Mouse (Mus musculus) erythroid progenitor cell, adult 5-6 weeks (primary cell): ENCODE results near the gene Sat2. TPM values are rescaled to one million over a fixed set of nuclear protein-coding genes. Genes with fewer than 3 reads are reported as not detected.
"Not testable (repeated sequence)": the region's sequence is repeated elsewhere in the genome, so short reads cannot be mapped to it uniquely, and the experiment has no call there.

Experiments
- ATAC-seq: replicated peaks from 2 replicates; pipeline ENCODE4 v1.8.0; 2016; ENCODE audit warnings: moderate number of reproducible peaks, mild to moderate bottlenecking, moderate TSS enrichment, inconsistent platforms; ENCODE audit not compliant: poor library complexity, low FRiP score, severe bottlenecking
- total RNA-seq, 2 experiments: library from RNA; stranded (forward) in 1 of 2; stranded (reverse) in 1 of 2; fragments of 150-400 nt in 1 of 2; fragments of 186-747, 209-891 nt in 1 of 2; gene quantifications; 2 replicates each; pipeline versions ENCODE4 v1.2.3 to v1.2.4; 2015 to 2017; ENCODE audit warnings: low replicate concordance in 2 of 2

Gene Sat2
- total RNA-seq, 2 experiments from 2014 or later = not detected

DNA sequence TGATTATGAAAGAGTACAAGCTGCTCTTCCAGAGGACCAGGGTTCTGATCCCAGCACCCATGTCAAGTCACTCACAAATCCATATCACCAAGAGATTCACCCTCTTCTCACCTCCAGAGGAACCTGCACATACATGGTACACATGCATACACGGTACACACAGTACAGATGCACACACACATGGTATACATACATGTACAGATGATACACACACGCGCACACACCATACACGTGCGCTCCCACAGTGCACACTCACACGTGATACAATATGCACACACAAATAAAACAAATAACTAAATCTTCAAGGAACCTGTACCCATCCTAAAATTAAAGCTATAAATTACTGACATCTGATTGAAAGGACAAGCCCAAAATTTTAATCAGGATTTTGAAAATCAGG lies 27.0 kb upstream of the Sat2 start:
- ATAC-seq = no peak

DNA sequence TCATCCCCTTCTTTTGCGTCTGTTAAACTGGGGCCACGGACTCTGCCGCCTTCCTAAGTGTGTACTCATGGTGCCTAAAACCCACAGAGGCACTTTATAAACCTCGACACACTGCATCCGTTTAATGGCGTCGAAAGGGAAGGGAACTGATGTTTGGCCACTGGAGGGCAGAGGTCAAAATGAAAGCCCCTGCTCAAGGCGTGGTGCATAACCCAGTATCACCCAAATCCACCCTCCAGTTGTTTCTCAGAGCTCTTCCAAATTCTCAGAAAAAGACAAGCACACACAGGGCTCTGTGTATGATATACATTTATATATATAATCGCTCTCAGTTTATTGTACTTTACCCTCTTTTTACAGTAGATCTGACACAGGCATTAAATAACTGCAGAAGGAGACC lies 22.4 kb upstream of the Sat2 start:
- no peak for ATAC-seq

DNA sequence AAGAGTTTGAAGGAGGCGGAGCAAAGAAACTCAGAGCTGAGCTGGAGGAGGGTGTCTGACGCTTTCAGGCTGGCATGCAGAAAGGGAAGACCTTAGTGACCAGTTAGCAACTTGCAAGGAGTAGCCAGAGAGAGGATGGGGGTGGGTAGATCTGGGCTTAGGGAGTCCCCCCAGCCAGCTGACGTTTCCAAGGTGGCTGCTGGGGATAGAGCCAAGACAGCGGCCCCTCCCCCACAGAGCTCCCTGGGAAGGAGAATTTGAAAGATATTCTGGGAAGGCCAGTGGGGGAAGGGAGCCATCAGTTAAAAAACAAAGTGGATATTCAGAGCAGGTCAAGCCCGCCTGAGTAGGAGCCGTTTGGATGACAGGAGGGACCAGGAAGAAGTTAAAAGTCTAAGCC lies 21.7 kb upstream of the Sat2 start:
- ATAC-seq = no peak

DNA sequence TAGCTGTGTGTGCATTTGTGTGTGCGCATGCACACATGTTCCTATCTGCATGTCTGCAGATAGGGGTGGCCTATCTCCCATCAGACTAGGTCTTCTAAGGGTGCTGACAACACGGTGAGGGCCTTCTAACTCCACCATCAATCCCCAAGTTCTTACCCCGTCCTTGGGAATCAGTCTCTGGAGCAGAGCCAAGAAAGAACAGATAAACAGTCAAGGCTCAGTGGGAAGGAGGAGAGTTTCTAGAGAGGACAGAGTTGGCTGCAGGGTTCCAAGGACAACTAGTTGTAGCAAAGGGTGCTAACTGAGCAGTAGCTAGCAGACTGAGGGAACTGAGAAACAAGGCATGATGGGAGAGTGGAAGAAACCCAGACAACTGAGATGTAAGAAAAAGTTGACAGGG lies 20.1 kb upstream of the Sat2 start:
- ATAC-seq = no peak

DNA sequence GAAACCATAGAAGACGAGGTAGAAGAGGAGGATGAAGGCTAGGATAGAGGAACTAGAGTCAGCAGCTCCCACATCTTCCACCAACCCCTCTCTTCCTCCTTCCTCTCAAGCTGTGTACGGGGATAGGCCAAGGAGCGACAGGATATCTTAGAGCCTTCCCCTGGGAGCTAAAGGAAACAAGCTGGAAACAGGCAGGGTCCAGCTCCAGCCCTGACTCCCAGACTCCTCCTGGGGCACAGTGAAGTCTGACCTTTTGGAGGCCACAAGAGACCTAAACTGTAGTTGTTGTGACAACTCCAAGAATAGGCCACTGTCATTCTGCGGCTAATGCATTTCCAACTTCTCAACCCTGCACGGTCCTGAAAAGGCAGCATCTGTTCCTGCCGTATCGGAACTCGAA lies 18.3 kb upstream of the Sat2 start:
- ATAC-seq = no peak

DNA sequence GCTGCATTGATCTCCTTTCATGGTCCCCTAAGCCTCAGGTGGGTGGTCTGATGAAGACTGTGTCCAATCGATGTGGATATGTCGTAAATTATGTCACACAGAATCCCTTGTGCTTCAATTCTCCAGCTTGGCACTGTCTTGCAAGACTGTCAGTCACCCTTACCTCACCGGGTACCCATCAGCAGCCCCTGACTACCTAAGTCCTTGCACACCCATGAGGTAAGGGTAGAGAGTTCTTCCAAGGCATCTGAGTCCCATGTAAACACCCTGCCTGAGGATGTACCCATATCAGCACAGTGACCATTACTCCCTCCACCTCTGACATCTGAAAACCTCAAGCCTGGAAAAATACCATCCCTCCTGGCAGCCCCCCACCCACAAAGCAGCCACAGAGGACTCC lies 17.5 kb upstream of the Sat2 start:
- ATAC-seq = no peak

DNA sequence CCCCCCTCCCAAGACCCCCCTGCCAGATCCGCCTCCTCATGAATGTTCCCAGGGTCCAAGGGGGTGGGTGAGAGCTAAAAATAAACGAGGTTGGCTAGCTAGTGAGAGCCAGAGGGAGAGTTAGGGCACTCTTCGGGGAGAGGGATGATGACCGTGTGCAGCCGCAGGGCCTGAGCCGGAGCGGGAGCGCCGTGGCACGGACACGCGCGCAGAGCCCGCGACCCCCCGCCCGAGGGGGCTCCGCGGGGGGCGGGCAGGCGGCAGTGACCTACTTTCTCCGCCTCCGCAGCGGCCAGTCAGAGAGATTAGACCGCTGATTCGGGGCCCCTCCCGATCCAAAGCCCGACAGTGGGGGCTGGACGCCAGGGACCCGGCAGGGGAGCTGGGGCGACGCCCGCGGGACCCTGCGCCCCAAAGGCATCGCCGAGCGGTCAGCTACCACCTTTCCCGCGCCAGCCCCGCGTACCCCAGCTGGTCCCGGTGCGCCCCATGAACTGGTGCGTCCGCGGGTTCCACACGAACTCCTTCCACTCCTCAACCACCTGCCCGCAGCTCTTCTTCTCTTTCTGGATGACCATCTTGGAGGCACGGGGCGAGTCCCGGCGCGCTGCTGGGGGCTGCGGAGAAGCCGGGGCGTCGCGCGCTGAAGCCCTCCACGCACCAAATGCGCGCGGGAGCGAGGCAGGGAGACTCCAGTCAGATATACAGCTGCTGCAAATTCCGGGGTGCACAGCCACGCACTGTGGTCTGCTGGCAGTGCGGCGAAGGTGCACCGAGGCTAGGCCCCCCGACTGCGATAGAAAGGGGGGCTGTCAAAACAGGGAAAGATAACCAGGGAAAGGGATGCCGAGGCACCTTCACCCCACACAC lies 16.8 kb upstream of the Sat2 start:
- peak; percentile 22 for ATAC-seq

DNA sequence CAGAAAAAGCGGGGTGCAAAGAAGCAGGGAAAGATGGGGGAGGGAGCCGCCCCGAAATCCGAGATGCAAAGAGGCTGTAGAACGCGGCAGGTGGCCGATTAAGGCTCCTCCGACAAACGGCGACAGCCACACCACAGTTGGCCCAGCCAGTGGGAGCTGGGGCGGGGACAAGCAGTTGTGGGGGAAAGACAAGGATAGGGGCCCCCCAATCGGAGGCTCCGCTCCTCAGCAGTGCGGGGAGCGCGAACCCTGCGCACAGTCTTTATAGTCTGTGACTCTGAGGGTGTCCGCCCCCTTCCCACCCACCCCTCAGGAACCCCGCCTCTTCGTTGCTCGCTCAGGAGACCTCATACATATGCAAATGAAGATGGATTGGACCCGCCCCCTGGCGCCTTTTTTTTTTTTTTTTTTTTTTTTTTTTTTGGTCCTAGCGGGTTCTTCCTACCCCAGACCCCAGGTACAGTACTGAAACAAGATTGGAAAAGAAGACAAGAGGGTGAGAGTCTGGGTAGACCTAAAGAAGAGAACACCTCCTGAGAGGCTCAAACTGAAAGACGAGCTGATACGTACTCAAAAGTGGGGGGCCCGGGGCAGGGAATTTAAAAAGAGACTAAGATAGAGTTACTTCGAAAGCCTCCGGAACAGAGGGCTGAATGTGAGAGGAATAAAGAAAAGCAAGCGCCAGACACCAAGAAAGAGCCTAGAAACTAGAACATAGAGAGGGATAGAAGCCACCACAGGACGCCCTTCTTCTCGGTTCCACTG lies 15.9 kb upstream of the Sat2 start, which contains the start of gene Atp1b2:
TSS of gene Atp1b2 (minus strand) at position 217 of the 765 bp plus-strand sequence.
- peak; percentile 80 for ATAC-seq

DNA sequence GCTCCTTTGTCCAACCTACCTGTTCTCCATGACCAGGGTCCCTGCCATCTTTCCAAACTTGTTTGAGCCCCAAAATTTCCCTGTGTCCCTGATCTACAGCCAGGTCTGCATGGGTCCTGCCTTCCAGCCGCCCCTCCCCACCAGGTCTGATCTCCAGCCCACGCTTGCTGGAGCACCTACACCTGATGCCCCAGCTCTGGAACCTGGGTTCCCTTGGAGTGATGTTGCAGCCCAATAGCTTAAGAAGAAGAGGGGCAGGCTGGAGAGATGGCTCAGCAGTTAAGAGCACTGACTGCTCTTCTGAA lies 15.4 kb upstream of the Sat2 start:
- ATAC-seq = no peak

DNA sequence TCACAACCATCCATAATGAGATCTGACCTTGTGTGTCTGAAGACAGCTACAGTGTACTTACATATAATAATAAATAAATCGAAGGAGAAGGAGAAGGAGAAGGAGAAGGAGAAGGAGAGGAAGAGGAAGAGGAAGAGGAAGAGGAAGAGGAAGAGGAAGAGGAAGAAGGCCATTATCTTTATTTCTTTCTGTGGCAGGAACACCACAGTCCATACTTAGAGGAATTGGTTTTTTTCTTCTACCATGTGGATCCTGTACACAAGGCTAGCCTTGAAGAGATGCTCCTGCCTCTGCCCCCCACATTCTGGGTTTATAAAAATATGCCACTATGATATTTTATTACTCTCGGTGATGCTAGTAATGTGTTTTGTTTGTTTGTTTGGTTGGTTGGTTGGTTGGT lies 15.0 kb upstream of the Sat2 start:
- no peak for ATAC-seq

DNA sequence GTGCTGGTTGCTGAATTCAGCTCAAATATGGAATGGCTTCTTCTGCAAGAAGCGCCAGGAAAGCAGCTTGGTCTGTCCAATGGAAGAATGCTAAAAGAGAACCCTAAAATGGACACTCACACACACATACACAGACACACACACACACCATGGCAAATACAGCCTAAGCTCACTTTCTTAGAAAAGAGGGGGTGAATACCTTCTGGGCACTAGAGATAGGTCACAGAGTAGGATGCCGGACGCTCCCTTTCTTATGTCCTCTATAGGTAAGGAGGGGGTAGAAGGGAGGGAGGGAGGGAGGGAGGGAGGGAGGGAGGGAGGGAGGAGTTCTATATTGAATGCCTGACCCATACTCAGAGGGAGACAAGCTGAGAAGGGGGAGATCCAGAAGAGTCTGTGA lies 13.3 kb upstream of the Sat2 start:
- ATAC-seq = no peak

DNA sequence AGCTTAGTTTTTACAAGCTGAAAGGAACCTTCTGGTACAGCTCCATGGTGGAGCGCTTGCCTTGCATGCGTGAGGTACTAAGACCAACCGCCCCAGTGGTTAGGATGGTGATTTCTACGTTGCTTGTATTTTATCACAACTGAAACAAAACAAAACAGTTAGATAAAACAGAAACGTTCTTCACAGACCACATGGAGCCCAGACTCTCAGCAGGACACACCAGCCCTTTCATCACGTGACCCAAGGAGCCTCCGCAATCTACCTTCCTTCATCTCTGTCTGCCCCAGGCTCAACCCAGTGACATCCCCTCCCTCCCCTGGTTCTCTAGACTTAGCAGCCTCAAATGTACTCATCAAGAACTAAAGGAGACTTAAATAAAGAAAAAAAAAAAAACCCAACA lies 12.4 kb upstream of the Sat2 start:
- ATAC-seq = 0 out of 2 replicates have a peak, but pooled peaks have one; percentile 31

DNA sequence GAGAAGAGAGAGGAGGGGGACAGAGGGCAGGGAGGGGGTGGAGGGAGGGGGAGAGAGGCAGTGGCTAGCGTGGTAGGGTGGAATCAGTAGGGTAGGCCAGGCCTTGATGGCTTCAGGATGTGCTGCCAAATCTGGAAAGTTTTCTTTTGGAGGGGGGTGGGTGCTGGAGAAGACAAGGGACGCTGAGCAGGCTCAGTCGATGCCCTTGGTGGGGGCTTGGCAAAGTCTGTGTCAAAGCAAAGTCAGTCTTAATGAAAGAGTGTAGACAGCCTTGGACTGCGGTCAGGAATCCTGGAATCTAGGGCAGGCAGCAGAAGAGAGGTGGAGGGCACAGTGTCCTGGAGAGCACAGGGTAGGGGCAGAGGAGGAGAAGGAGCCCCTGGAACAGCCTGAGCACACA lies 10.9 kb upstream of the Sat2 start:
- ATAC-seq = no peak

DNA sequence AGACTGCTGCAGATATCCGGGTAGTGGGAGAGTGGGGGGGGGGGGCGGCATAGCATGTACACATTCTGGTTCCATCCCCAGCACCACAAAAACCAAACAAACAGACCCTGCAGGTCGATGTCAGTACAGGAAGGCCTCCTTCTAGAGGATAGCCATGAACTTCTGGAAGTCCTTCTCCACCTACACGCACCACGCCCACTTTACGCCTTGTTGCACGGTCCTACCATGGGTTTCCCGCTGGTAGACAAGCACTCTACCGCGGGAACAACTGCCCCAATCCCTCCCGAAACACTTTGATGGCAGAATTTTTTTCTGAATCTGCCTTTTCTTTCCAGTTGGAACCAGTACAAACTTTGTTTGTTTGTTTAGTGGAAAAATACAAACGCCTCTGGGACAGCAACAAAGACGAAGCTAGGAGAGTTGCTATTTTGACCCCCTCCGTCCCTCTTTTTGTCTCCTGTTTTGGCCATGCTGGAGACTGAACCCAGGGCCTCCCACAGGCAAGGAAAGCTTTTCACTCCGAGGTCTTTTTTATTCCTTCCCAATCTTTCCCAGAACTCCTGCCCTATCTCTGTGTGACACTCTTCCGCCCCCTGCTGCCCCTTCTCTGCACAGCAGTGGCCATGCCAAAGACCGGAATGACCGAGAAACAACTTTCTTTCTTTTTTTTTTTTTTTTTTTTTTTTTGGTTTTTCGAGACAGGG lies 8.1 kb upstream of the Sat2 start:
- ATAC-seq = peak; percentile 88

DNA sequence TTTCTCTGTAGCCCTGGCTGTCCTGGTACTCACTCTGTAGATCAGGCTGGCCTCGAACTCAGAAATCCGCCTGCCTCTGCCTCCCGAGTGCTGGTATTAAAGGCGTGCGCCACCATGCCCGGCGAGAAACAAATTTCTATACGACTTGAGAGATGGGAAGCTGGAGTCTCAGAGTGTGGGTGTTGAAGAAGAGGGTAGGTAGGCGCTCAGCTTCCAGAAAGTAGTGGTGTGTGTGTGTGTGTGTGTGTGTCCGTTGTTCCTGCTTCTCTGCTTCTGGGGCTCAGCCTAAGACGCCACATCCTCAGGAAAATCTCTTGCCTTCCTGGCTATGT lies 7.6 kb upstream of the Sat2 start:
- ATAC-seq = not testable (repeated sequence)

DNA sequence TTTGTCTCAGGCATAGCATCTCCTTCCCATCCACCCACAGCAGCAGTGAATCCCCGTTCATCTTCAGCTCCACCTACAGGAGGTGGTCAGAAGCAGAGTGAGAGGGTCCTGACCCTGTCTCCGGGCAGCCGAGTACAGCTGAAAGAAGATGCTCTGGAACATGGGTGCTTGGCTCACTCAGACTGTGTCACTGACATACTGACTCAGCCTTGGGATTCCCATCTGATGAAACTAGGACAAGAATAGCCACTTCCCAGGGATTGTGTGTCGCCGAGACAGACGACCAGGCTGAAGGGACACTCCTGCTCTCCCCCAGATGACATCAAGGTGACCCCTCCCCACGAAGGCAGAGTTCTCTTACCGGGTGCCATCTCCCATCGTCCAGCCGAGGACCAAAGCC lies 5.0 kb upstream of the Sat2 start:
- no peak for ATAC-seq

DNA sequence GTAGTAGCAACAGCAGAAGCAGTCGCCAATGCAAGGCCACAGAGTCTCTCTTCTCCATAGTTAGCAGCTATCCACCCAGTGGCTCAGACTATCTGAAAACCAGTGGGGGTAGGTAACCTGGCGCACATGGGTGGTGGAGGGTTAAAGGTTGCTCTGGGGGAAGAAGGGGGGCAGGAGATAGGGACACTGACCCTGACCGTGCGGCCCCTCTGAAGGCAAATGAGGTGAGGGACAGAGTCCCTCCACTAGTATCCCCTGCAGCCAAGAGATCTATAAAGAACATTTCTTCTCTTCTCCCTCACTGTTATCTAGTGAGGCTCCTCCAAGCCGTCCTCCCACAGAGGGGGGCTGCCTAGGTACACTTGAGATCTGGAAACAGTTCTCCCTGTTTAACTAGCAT lies 4.0 kb upstream of the Sat2 start, which contains the start of gene Shbg:
TSS of gene Shbg (minus strand) at position 101 of the 400 bp plus-strand sequence.
- no peak for ATAC-seq

DNA sequence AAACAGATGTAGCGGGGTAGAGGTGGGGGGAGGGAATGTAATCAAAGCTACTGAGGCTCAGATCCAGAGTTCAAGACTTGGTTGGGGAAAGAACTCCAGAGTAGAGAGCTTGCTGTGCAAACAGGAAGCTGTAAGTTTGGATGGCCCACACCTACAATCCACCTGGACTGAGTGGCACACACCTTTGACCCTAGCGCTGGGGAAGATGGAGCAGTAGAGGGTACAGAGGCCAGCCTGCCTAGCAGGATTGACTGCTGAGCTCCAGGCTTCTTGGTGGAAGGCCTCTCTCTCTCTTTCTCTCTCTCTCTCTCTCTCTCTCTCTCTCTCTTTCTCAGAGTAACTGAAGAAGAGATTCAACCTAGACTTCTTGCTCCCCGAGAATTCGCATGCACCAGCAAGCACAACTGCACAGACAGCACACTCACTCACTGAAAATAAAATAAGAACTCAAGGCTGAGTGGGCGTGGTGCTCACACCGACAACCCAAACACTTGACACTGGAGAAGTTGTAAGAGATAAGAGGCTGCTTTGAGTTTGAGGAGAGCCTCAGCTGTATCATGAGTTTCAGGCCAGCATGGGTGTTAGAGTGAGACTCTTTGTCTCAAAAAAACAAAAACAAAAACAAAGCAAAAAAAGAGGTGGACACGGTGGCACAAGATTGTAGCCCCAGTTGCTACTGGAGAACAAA lies 1.3 kb upstream of the Sat2 start:
- ATAC-seq = peak; percentile 67

DNA sequence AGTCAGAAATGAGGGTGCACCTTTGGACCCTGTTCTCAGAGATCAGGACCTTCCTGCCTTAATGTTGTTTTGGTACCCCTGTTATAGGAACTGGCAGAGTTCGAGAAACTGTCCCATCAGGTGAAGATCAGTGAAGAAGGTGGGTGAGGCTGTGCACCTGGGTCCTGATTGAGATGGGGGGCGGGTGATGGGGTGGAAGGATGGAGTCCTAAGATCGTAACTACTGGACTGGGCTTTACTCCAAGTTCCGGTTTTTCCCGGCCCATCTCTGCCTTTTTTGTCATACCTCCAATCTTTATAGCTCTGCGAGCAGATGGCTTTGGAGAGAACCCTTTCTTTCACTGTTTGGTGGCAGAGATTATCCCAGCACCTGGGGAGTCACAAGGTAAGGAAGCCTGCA lies 582 bp downstream of the Sat2 start:
- no peak for ATAC-seq

DNA sequence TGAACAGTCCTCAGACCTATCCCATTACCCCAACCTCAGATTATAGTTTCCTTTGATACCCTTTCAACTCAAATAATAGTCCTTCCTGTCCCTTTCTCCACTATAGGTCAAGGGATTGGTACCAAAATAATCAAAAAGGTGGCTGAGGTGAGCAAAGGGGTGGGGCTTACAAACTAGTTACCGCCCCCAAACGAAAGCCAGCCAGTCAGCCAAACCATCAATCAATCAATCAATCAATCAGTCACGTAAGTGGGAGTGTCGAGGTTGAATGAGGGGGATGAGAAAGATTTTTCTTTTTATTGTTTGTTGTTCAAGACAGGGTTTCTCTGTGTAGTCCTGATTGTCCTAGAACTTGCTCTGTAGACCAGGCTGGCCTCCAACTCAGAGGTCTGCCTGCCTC lies 1.2 kb downstream of the Sat2 start:
- no peak for ATAC-seq
